Mouse (Mus musculus): ENCODE measurements around the gene Bola2. TPM values are rescaled to one million over a fixed set of nuclear protein-coding genes. Genes with fewer than 3 reads are reported as not detected.

Bola2 gene
- total RNA-seq, 1 experiment from 2014 or later, result 78.3 TPM

DNA sequence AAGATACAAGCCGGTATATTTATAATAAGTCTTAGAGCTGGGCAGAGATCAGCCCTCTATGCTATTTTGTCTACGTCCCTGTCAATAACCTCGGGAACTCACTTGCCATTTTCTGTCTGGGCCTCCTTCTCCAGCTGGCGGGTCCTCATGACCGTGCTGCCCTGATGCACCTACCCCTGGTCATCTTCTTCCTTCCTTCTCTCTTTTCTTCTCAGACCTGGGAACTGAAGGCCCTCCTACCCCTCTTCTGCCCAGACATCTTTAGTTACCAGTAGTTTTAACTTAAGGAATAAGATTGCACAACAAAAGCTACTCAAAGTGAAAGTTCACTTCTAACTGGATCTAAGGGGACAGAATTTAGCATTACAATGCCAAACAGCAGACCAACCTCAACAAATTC, 15.5 kb upstream of the Bola2 start:
- no peak for ATAC-seq (replicated peaks; ENCODE audit: insufficient number of reproducible peaks, low FRiP score, low TSS enrichment, poor library complexity, severe bottlenecking)

DNA sequence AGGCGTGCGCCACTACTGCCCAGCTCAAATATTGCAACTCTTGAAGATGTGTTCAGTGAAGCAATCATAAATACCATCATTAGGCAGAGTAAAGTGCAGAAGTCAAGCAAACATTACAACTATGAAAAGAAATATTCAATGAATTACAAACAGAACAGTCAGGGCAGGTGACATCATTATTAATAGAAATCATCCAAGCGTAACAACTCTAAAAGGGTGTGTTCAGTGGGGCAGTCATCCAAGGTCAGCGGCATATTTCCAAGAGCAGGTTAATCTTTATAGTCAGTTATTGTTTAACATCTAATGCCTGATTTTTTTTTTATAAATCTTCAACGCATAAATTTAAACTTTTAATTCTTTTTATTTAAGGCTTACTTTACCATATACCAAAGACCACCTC, 14.0 kb upstream of the Bola2 start:
- no peak for ATAC-seq (replicated peaks; ENCODE audit: insufficient number of reproducible peaks, low FRiP score, low TSS enrichment, poor library complexity, severe bottlenecking)

DNA sequence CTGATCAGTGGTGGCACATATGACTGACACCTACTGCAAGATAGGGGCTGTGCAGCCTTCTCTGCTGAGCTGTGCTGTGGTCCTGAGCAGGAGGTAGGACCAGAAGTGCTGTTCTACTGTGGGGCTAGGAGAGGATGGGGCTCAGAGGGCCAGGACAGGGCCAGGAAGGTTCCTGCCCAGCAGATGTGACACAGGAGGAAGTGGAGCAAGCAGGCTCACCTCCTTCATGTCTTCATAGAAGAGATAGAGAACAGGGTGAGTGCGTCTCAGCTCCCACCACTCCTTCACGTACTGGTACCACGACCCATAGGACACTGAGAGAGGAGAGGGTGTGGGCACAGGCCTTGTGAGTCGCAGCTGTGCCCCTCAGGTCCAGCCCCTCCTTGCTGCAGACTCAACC, 7.0 kb upstream of the Bola2 start:
- ATAC-seq (replicated peaks; ENCODE audit: insufficient number of reproducible peaks, low FRiP score, low TSS enrichment, poor library complexity, severe bottlenecking), result 0 out of 2 replicates have a peak, but pooled peaks have one; percentile 15

DNA sequence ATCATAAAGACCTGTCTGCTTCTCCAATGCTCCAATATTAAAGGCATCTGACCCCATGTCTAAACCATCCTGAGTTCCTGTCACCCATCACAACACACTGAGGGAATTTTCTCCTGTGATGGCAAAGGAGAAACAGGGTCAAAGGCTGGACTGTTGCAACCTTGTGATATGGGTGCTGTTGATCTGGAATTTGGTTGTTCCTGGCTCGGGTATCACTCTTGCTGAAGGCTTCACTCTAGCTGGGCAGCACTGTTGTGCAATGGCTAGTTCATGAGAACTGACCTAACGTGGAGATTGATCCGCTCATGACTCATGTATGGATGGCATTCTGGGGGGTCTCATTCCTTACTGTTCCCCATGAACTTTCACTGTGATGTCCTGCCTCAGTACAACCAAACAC, 6.2 kb upstream of the Bola2 start:
- no peak for ATAC-seq (replicated peaks; ENCODE audit: insufficient number of reproducible peaks, low FRiP score, low TSS enrichment, poor library complexity, severe bottlenecking)

DNA sequence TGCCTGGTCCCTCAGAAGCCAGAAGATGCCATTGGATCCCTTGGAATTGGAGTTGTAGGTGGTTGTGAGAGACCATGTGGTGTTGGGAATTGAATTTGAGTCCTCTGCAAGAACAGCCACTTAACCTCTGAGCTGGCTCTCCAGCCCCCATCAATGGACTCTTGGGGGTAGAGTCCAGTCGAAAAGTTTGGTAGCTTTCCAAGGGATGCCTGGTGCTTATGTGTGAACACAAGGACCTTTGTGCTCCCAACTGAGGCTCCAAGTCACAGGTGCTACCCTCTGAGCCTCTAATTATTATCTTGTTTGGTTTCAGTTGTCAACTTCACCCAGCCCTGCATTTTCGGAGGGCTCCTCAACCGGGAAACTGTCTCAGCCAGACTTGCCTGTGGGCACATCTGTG, 4.5 kb upstream of the Bola2 start:
- ATAC-seq (replicated peaks; ENCODE audit: insufficient number of reproducible peaks, low FRiP score, low TSS enrichment, poor library complexity, severe bottlenecking), result no peak

DNA sequence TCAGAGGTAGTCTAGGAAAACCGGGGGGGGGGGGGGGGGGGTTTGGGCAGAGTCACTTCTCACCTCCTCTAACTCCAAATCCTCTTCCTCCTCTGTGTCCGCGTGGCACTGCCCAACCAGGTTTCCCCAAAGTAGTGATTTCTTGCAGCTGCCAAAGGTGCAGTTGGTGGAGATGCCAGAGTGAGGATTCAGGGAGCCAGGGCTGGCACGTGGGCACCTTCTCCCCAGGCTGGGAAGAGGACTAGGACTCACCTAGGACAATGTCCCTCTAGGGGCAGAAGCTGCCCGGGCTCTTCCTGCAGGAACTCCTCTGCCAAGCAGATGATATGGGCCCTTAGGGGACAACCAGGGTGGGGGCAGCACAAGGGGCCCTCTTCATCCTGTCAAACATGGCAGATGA, 3.5 kb upstream of the Bola2 start:
- ATAC-seq (replicated peaks; ENCODE audit: insufficient number of reproducible peaks, low FRiP score, low TSS enrichment, poor library complexity, severe bottlenecking), result no peak

DNA sequence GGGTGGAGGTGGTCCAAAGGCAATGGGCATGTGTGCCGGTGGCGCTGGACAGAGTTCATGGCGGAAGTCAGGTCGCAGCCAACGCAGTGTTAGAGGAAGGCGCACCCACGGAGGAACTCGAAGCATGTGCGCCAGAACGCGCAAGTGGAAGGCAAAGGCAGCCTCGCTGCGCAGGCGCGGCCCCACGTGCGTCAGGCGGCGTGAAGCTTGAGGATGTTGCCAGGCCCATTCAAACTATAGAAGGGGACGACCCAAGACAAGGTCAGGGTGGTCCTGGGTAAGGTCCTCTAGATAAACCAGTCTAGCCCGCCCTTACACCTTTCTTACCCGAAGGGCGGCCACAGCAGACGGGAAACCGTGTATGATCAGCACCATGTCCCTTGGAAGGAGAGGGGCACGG, 2.8 kb upstream of the Bola2 start:
- ATAC-seq (replicated peaks; ENCODE audit: insufficient number of reproducible peaks, low FRiP score, low TSS enrichment, poor library complexity, severe bottlenecking), result no peak

DNA sequence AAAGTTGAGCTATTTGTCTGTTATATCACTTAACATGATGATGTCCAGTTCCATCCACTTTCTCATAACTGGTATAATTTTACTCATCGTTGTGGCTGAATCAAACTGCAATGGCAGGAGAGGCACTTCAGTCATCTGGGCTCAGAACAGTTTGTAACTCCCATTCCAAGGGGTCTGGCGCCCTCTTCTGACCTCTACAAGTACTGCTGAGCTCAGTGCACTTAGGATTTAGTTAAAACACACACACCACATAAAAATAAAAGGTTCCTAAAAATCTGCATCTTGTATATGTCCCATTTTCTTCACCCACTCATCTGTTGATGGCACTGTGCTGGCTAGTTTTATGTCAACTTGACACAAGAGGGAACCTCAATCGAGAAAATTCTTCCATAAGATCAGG, 1.9 kb upstream of the Bola2 start:
- ATAC-seq (replicated peaks; ENCODE audit: insufficient number of reproducible peaks, low FRiP score, low TSS enrichment, poor library complexity, severe bottlenecking), result peak; percentile 40; the same call in 1 of the 2 replicates

DNA sequence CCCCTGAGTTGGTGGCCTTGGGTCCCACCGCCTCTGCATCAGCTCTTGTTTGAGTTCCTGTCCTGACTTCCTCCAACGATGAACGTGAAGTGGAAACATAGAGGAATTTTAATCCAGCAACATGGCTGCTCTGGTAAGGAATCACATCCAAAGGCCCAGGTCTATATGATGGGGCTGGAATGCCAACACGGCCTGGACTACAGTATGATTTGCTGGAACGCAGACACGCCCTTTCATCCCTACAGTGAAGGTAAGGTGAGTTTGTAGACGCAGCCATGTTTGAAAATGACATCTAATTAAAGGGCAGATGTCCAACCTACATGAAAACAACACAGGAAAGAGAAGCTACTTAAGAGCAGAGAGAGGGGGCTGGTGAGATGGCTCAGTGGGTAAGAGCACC, 1.4 kb upstream of the Bola2 start:
- no peak for ATAC-seq (replicated peaks; ENCODE audit: insufficient number of reproducible peaks, low FRiP score, low TSS enrichment, poor library complexity, severe bottlenecking)

DNA sequence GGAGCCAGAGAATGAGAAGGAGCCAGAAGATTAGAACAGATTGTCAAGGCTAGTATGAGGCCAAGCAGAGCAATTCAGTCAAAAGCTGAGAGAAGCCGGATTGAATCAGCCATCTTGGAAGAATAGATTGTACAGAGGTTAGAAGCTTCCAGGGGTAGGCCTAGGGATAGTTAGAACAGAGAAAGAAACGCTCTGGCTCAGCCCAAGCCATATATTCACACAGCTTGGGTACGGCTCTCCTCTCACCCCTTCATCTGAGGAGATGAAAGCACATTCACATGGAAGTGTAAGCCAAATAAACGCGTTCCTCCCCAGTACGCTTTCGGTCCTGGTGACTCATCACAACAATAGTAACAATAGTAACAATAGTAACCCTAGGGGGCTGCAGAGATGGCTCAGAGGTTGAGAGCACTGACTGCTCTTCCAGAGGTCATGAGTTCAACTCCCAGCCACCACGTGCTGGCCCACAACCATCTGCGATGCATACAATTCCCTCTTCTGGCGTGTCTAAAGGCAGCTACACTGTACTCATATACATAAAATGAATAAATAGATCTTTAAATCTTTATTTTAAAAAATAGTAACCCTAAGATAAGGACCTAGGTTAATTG, 655 bp upstream of the Bola2 start:
- no peak for ATAC-seq (replicated peaks; ENCODE audit: insufficient number of reproducible peaks, low FRiP score, low TSS enrichment, poor library complexity, severe bottlenecking)

DNA sequence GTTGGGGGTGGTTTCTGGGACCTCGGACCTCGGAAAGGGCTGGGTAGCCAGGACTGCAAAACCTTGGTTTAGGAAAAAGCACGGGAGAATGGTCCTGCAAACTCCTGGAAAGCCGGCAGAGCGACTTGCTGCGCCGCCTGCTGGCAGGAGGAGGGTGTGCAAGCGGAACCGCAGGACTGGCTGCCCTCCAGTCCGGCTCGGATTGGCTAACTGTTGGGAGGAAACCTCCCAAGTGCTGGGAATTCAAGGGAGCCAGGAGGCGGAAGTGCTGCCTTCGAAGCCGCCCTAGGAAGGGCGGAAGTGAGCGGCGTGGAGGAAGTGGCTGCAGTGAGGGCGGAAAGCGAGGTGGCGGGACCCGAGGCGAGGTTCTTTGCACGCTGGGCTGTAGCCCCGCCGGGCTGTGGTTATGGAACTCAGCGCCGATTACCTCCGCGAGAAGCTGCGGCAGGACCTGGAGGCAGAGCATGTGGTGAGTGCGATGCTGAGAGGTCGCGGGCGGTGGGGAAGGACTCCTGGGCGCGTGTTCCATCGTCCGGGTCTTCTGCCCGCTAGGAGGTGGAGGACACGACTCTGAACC, 518 bp downstream of the Bola2 start, which contains the start of gene Slx1b:
Gene Slx1b (minus strand): TSS at position 154 of the 577 bp plus-strand sequence.
- peak; percentile 78 for ATAC-seq (replicated peaks; ENCODE audit: insufficient number of reproducible peaks, low FRiP score, low TSS enrichment, poor library complexity, severe bottlenecking)

DNA sequence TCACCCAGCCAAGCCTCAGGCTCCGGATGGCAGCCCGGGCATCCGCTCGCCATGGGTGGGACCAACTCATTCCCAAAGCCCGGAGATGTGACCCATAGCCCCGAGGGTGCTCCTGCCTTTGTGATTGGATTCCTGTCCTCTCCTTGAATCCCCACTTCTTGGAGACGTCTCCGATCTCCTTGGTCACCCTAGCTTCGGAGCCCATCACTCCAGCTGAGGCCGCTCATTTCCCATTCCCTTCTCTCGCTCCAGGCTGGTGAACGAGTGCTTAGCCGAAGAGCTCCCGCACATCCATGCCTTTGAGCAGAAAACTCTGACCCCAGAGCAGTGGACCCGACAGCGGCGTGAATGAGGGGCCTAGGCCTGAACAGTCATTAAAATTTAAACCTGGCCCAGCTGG, 1.1 kb downstream of the Bola2 start:
- ATAC-seq (replicated peaks; ENCODE audit: insufficient number of reproducible peaks, low FRiP score, low TSS enrichment, poor library complexity, severe bottlenecking), result no peak

DNA sequence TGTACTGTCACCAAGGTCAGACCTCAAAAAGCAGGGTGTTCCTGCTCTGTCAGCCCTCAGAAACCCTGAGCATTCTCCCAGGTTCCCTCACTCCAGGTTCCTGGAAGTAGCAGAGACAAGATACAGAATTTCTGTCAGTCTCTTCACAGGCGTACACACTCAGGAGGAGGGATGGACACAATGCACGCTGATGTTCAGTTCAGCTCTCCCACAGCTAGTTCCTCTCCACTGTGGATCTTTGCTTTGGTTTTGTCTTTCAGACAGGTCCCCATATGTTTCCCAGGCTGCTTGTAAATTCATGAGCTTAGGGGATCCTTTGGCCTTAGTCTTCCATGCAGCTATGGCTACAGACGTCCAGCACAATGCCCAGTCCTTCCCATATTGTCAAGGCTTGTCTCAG, 1.7 kb downstream of the Bola2 start:
- no peak for ATAC-seq (replicated peaks; ENCODE audit: insufficient number of reproducible peaks, low FRiP score, low TSS enrichment, poor library complexity, severe bottlenecking)

DNA sequence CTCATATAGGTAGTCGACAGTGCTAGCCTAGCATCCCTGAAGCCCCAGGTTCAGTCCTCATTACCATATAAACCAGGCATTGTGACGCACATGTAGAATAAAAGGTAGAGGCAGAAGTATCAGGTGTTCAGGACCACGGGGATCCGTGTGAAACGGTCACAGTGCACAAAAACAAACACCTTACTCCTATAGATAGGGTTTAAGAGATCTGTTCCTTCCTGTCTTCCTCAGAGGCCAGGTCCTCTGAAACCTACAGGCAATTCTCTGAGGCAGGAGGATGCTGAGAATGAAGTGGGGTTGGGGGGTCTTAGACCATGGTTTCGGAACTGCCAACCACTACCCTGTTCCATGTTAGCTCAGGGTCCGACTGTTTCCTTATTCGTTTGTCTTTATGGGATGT, 2.6 kb downstream of the Bola2 start:
- no peak for ATAC-seq (replicated peaks; ENCODE audit: insufficient number of reproducible peaks, low FRiP score, low TSS enrichment, poor library complexity, severe bottlenecking)

DNA sequence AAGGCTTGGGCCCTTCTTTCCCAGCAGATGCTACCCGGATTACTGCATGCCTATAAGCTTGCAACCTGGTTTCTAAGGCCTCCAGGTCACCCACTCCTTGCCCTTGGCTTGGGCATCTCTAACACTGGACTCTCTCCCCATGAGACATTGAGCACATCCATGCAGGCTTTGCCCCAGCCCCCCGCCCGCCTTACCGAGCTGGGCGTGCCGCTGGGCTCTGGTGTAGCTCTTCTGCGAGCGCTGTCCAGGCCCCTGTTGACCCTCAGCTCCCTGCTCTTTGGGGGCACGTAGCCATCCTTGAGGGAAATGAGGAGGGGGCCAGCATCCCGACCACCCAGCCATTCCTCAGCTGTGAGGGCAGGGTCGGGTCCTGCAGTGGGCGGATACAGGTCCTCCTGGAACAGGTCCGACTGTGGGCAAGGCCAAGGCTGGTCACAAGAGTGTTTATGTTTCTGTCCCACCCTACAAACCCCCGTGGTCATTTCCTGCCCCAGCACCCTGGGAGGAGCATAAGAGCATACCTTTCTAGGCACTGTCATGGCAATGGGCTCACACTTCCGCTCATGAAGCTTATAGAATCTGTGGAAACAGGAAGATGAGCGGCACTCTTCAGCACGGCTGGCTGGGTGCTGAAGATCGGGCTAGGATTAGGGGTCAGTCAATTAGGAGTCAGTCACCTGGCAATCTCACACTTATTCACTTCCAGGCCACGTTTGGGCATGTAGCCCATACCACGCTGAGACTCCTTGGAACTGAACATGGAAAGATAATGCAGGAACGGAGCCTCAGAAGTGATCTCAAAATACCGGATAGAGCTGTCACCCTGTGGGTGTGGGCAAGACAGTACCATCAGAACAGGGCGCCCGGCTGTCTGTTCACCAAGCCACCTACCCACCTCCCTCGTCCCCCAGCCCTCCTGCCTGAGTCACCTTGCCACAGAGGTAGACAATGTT, 5.1 kb downstream of the Bola2 start:
- ATAC-seq (replicated peaks; ENCODE audit: insufficient number of reproducible peaks, low FRiP score, low TSS enrichment, poor library complexity, severe bottlenecking), result no peak

DNA sequence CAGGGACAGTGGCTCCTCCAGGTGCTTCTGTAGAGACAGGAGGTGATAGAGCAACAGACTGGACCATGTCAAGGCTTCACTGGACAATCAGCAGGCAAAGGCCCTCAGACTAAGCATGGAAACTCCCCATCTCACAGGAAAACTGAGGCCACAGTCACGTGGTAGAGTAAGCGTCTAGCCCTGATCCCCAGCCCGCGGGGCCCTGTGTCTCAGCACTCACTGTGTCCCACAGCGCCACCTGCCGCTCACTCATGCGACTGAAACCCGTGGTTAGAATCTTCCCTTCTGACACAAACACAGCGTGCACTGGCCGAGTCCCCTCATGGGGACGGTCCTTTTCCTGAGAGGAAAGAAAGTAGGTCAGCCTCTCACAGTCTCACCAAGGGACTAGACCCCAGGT, 5.9 kb downstream of the Bola2 start:
- ATAC-seq (replicated peaks; ENCODE audit: insufficient number of reproducible peaks, low FRiP score, low TSS enrichment, poor library complexity, severe bottlenecking), result peak; percentile 28; the same call in 1 of the 2 replicates

DNA sequence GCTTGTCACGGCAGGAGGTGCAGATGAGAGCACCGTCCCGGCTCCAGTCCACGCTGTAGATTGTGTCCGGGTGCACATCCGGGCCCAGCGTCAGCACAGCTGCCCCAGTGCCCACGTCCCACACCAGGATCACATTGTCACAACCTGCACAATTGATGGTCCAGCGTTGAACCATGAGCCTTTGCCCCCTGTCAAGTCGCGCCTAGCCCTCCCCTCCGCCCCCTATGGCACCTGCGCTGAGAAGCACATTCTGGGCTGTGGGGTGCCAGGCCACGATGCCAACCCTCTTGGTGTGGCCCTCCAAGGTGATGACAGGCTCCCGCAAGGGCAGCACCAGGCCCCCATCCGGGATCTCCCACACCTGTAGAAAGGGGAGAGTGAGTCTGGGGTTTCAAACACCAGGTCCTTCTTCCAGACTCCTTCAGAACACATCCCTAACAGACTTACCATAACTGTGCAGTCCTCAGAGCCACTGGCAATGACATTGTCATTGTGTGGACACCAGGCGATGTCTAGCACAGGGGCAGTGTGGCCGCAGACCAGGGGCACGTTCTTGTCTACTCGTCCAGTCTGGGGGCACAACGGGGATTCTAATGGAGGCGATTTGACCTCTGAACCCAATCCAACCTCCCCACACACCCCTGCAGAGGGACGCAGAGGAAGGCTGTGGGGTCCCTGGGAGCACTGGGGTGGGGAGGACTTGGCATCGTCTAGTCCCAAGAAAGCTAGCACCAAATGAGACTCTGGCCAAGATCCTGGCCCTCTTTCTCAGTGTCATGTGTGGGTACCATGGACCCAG, 6.6 kb downstream of the Bola2 start:
- no peak for ATAC-seq (replicated peaks; ENCODE audit: insufficient number of reproducible peaks, low FRiP score, low TSS enrichment, poor library complexity, severe bottlenecking)

DNA sequence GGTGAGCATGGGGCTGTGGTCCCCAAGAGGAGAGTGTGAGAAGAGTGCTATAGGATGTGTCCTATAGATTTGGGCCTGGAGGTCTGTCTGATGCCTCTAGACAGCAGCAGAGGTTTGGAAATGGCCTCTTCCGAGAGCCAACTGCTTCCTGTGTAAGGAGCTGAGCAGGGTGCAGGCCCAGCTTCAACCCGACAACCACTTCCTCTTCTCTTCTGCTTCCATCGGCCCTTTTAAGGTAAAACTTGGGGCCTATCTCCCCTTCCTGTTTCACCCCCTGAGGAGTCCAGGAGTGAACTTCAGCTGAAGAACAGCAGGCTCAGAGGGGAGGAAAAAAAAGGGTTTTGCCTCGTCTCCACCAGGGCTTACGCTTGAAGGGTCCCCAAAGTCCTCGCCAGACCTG, 7.2 kb downstream of the Bola2 start:
- ATAC-seq (replicated peaks; ENCODE audit: insufficient number of reproducible peaks, low FRiP score, low TSS enrichment, poor library complexity, severe bottlenecking), result peak; percentile 34
